Mouse (Mus musculus) heart, adult 2 months (tissue): ENCODE measurements around the gene D13Ertd608e.

ENCODE experiments used
- CTCF ChIP-seq: fragments of 200-600 bp; IDR thresholded peaks from 2 replicates; pipeline ENCODE4 v1.8.1; 2022; ENCODE audit warnings: antibody characterized with exemption, mild to moderate bottlenecking, moderate library complexity
- EP300 ChIP-seq: fragments of 200-500 bp; IDR thresholded peaks from 2 replicates; pipeline ENCODE4 v1.6.1; 2011; ENCODE audit warnings: low read depth, low read length, control low read depth; ENCODE audit not compliant: insufficient read depth

- TF ChIP-seq CTCF, result no peak
- TF ChIP-seq EP300, result no peak
Measured at GRCm38 (mm10) chr13:119791580-119792135, 44.1 kb upstream of the D13Ertd608e start.
